Mouse (Mus musculus) induced T-regulatory cell, adult 2 months (primary cell): ENCODE data around the gene Syt5.
A peak's percentile ranks its signal among the peaks of the same experiment; 100 is the strongest.
"Not testable (repeated sequence)": the region's sequence is repeated elsewhere in the genome, so short reads cannot be mapped to it uniquely, and the experiment has no call there.

ENCODE experiments used
- DNase-seq: peaks from one replicate; pipeline ENCODE4 v3.0.0-alpha.2; 2012; ENCODE audit warnings: low read depth

The Syt5 gene

GRCm38 (mm10) chr7:4547221-4547641, at the start of gene Syt5:
Syt5 (minus strand) TSS chr7:4547541.
- DNase-seq: no peak

DNA sequence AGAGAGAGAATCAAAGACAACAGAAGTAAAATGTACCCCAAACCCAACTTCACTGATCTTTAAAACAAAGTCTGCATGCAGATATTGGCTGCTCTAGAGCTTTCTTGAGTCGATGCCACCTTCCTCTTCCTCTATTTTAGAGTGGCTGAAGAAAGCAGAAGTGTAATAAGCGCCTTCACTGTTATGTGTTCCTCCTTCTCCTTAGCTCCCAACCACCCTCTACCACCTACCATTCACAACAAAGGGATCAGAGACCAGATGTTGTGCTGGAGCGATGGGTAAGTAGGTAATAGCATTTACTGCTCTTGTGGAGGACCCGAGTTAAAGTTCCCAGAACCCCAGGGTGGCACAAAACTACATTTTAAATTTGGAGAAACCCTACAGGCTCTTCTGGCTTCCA, 49.7 kb upstream of the Syt5 start:
- DNase-seq: not testable (repeated sequence)

DNA sequence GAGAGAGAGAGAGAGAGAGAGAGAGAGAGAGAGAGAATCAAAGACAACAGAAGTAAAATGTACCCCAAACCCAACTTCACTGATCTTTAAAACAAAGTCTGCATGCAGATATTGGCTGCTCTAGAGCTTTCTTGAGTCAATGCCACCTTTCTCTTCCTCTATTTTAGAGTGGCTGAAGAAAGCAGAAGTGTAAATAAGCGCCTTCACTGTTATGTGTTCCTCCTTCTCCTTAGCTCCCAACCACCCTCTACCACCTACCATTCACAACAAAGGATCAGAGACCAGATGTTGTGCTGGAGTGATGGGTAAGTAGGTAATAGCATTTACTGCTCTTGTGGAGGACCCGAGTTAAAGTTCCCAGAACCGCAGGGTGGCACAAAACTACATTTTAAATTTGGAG, 34.1 kb upstream of the Syt5 start:
- not testable (repeated sequence) for DNase-seq

DNA sequence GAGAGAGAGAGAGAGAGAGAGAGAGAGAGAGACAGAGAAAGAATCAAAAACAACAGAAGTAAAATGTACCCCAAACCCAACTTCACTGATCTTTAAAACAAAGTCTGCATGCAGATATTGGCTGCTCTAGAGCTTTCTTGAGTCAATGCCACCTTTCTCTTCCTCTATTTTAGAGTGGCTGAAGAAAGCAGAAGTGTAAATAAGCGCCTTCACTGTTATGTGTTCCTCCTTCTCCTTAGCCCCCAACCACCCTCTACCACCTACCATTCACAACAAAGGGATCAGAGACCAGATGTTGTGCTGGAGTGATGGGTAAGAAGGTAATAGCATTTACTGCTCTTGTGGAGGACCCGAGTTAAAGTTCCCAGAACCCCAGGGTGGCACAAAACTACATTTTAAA, 25.0 kb upstream of the Syt5 start:
- not testable (repeated sequence) for DNase-seq

DNA sequence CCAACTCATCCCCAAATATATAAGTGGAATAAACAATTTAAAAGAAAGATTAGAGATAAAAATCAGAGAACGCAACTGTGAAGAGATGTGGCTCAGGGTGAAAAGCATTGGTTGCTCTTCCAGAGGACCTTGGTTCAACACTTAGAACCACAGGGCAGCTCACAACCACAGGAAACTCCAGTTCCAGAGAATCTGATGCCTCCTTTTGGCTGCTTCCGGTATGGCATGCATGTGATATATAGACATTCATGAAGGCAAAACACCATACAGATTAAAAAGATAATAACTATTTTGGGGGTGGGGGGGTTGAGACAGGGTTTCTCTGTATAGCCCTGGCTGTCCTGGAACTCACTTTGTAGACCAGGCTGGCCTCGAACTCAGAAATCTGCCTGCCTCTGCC, 15.3 kb upstream of the Syt5 start:
- peak; percentile 33 for DNase-seq

DNA sequence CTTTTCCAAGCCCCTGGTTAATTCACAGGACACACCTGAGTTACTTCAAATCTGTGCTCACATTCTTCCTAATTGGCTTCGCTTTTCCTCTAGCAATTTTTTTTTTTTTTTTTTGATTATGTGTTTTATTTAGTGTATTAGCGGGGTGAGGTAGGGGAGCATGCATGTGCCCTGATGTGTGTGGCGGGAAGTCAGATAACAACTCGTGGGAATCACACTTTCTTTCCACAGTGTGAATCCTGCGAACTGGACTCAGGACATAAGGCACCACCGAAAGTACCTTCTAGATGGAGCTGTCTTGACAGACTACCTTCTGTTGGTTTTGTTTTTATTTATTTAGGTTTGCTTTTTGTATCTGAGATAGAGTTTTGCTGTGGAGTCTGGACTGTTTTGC, 9.8 kb upstream of the Syt5 start:
- DNase-seq: no peak

DNA sequence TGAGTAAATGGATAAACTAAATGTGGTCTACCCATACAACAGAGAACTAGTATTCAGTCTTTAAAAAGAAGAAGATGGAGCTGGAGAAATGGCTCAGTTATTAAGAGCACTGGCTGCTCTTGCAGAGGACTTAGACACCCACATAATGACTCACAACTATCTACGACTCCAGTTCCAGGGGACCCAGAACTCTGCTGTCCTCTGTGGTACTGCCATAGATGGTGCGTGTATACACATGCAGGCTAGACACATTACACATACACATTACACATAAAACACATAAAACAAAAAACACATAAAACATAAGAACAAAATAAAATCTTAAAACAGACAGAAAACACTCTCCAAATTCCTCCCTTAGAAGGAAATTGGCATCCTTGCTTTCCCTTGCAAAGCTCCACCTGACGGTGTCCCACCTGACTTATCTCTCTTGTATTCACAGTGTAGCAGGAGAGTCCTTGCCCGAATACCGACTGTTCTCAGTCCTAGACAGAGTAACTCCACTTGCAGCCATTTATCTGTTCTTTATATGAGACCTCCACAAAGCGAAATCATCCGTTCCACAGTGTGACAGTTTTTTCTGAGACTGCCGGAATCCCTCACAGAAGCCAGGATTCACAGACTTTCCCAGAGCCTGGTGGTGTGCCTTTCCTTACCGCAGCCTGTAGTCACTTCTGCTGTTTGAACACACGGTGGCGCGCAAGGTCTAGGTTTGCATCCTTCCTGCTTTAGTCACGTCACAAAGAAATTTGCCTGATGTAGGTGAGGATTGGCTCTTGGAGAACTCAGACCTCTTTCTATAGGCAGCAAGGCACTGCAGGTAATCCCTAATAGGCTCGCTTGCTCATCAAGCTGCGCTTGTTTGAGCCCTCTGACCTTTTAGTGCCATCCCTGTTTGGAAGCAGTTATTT, 9.2 kb upstream of the Syt5 start:
- DNase-seq: peak; percentile 95

DNA sequence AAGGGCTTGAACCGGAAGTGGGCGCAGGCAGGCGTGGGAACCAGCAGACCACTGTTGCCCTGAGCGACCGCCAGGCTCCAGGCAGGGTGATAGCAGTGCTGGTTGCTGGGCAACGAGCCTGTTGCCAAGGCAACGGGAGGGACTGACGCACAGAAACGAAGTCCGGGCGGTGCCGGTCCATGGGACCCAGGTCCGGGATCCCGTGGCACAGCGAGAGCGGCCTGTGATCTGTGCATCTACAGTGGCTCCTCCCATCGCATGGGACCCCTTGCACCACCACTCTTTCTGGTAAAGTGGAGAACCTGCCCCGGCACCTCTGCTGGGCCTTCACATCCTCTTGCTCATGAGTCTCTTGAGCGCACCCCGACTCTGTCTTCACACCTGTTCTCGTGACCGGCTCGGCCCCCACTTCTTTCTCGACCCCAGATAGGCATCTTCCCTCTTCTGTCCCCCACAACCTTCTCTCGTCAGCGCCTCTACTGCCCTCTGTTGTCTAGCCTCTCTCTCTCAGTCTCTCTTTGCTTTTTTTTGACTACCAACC, 680 bp downstream of the Syt5 start:
- peak; percentile 47 for DNase-seq

- no peak for DNase-seq
These were observed 1.3 kb downstream of the Syt5 start for GRCm38 (mm10) chr7:4546050-4546449.

DNA sequence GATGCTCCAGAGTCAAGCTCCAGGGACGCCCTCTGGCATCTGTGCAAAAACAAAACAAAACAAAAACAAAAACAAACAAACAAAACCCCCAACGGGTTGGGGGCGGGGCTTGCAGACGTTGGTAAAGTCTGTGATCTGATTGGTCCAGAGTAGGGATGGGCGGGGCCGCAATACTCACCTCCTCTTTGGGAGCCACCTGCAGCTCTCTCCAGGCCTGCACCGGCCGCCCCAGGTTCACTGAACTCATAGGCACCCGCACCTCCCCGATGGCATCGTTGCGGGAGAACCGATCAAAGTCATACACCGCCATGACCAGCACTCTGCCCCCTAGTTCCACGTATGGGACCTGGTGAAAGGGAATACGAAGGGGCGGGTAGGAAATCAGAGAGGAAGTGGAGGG, 5.3 kb downstream of the Syt5 start:
- DNase-seq: no peak

- DNase-seq: no peak
These were observed 6.0 kb downstream of the Syt5 start for GRCm38 (mm10) chr7:4541344-4541743.

- no peak for DNase-seq
These were observed 8.3 kb downstream of the Syt5 start for GRCm38 (mm10) chr7:4539019-4539418.

GRCm38 (mm10) chr7:4537181-4537580, 10.2 kb downstream of the Syt5 start:
- no peak for DNase-seq

DNA sequence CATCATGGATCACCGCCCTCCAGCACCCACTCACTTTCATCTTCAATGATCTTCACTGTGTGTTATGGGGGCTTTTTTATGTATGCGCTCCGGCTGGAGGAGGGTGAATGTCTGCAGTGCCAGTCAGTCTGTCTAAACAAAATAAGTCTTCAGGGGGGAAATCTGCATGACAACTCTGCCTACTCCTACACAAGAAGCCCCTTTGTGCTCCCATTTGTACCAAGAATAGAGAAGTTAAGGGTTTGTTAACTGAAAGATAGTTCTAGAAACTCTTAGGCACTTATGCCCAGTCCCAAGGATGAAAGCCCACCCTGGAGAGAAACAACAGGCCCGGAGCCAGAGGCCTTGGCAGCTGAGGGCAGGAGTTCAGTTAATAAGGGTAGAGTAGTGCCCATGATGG, 11.0 kb downstream of the Syt5 start:
- DNase-seq: no peak

DNA sequence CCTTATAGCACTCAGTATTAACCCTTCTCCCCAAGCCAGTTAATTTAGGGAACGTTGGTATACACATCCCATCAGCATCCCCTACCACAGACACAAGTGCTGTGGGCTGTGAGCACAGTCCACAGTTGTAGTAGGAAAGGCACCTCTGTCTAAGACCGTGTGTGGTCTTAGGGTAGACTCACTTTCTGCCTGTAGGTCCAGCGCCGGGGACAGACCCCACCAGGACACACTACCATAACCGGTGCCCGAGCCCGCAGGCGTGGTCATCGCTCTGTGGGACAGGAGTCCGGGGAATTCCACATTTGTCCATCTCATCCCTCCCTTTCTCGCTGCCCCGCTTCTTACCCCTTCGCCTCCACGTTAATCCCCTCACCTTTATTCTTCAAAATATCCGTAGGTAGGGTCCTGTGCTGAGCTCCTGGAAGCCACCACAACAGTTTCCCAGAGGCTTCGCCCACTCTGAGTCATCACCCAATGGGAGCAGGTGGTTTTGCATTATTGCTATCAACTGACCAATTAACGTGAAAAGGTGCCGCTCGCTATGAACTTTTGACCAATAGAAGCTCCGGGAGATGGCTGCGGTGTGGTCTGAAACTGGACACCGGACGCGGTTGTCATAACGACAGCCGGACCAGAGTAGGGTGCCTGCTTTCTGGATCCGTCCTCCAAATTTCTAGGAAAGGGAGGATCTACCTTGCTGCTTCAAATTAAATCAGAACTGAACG, 15.2 kb downstream of the Syt5 start, which contains the start of gene Dnaaf3:
Dnaaf3 (minus strand) TSS at position 449 of the 725 bp plus-strand sequence.
- no peak for DNase-seq

GRCm38 (mm10) chr7:4530166-4530565, 17.2 kb downstream of the Syt5 start:
- DNase-seq: not testable (repeated sequence)

GRCm38 (mm10) chr7:4527302-4527689, 20.0 kb downstream of the Syt5 start:
- DNase-seq: no peak

- DNase-seq: peak; percentile 93
These were observed 20.7 kb downstream of the Syt5 start for GRCm38 (mm10) chr7:4526341-4527301.

- peak; percentile 86 for DNase-seq
These were observed 23.0 kb downstream of the Syt5 start, which contains the start of gene Tnni3 for GRCm38 (mm10) chr7:4524212-4524922. Tnni3 (minus strand) TSS chr7:4524229.

DNA sequence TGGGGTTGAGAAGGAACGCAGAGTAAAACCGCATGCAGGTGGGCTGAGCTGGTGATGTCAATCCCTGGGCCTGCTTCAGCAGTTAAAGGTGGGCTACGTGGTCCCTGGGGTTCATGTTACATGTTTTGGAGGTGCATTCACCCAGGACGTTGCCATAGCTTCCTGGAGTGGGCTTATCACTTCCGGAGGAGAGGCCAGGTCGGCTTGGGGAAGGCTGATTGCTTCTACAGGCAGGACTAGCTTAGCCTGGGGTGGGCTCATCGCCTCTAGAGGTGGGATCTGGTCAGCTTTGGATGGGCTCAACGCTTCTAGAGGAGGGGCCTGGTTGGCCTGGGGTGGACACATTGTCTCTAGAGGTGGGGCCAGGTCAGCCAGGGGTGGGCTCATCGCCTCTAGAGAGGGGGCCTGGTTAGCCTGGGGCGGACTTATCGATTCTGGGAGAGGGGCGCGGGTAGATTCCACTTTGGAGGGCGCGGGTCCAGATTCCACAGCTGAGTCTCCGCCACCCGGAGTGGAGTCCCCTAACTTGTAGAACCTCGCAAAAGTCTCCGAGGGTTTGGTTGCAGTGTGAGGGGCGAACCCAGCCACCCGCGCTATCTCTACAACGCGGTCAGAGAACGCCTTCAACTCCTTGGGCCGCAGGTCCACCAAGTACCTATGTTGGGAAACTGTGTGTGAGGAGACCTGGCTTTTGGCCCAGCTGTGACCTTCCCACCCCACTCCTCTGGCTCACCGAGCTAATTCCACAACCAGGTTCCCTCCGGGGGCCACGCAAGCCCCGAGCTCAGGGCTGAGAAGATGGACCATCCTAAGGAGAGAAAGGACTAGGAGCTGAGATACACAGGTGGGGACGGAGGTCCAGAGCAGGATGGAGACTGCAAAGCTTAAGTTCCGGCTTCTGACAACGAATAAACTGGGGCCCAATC, 23.9 kb downstream of the Syt5 start:
- DNase-seq: no peak
